Mouse (Mus musculus) heart, adult 2 months (tissue): ENCODE data around the gene Gtsf1. TPM values are rescaled to one million over a fixed set of nuclear protein-coding genes. Genes with fewer than 3 reads are reported as not detected.

ENCODE experiments used
- DNase-seq, 2 experiments: peaks; one replicate each; pipeline ENCODE4 v3.0.0; 2021
- H3K27ac ChIP-seq: fragments of 200-600 bp; 2 replicates; pipeline ENCODE4 v1.8.1; 2022
- H3K27me3 ChIP-seq: fragments of 200-500 bp; 2 replicates; pipeline ENCODE4 v1.6.1; 2012; ENCODE audit warnings: mild to moderate bottlenecking, low read length, inconsistent platforms, mixed read lengths; ENCODE audit not compliant: control insufficient read depth, insufficient read depth
- H3K36me3 ChIP-seq: fragments of 200-500 bp; 2 replicates; pipeline ENCODE4 v1.6.1; 2012; ENCODE audit warnings: low read length, inconsistent platforms; ENCODE audit not compliant: control insufficient read depth, insufficient read depth
- H3K4me1 ChIP-seq: fragments of 200-500 bp; 2 replicates; pipeline ENCODE4 v1.6.1; 2011; ENCODE audit warnings: low read length; ENCODE audit not compliant: control insufficient read depth, insufficient read depth
- H3K4me3 ChIP-seq: fragments of 200-600 bp; 2 replicates; pipeline ENCODE4 v1.8.1; 2022
- H3K79me2 ChIP-seq: fragments of 200-500 bp; replicated peaks from 2 replicates; pipeline ENCODE4 v1.6.1; 2012; ENCODE audit warnings: mild to moderate bottlenecking, inconsistent platforms, low read length, moderate library complexity, mixed read lengths; ENCODE audit not compliant: control insufficient read depth, insufficient read depth
- H3K9ac ChIP-seq: fragments of 200-500 bp; 2 replicates; pipeline ENCODE4 v1.6.1; 2012; ENCODE audit warnings: low read depth, mild to moderate bottlenecking, control low read depth, inconsistent platforms, low read length, mixed read lengths
- CTCF ChIP-seq: fragments of 200-600 bp; IDR thresholded peaks from 2 replicates; pipeline ENCODE4 v1.8.1; 2022; ENCODE audit warnings: antibody characterized with exemption, mild to moderate bottlenecking, moderate library complexity
- EP300 ChIP-seq: fragments of 200-500 bp; IDR thresholded peaks from 2 replicates; pipeline ENCODE4 v1.6.1; 2011; ENCODE audit warnings: low read depth, low read length, control low read depth; ENCODE audit not compliant: insufficient read depth
- POLR2A ChIP-seq: fragments of 200-500 bp; IDR thresholded peaks from 2 replicates; pipeline ENCODE4 v1.6.1; 2011; ENCODE audit warnings: mild to moderate bottlenecking, low read depth, low read length, control low read depth; ENCODE audit not compliant: insufficient read depth
- WGBS: fragments of 180-500 bp; shearing (Covaris S2); methylation state at CpG from one replicate; pipeline ENCODE4 v1.1.7; 2018; 5-methylcytosine and 5-hydroxymethylcytosine counted together
- intact Hi-C: fragments of 180-260 bp; cut with DNase I; formaldehyde crosslinking; loops from one replicate; pipeline ENCODE4 v1.15.1; 2025
- polyA plus RNA-seq: library from polyadenylated mRNA; depleted of rRNA; stranded (reverse); fragments of >200 nt; gene quantifications from 2 replicates; pipeline ENCODE4 v1.2.3, GENCODE M21; 2012; rRNA removed
- total RNA-seq, 2 experiments: library from RNA; stranded (reverse); gene quantifications; 2 replicates each; pipeline ENCODE4 v1.2.3; 2021

The Gtsf1 gene
- total and polyA plus RNA-seq, 3 experiments, result 0.51 TPM; not detected in 2

DNA sequence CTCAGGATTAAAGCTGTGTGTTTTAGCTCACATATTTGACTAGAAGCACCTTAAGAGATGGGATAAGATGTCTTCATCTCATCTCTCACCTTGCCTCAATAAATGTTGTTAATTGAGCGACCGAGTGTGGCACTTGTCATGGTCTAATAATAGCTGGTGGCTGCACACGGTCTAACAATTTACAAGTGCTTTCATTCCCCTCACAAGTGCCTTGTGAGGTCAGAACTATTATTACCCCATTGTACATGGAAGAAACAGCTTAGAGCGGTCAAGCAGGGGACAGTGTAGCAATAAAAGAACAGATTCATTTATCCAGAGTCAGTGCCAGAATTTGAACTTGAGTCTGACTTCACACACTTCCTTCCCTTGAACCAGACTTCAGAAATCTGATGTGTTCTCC lies 74.8 kb downstream of the Gtsf1 start:
- peak overlapping the region; percentile 93 for H3K27ac ChIP-seq
- H3K79me2 ChIP-seq, result no peaks in the 10 kb centered on the region; the same call in 1 of the 2 replicates
- intact Hi-C loops, result no loop called here
- peaks cover 18% of the 10 kb centered on the region for H3K36me3 ChIP-seq
- WGBS, result 24% methylated on average over 4 of the region's 4 CpGs
- H3K4me3 ChIP-seq, result no peak overlapping the region
- DNase-seq, result no peak
- no peaks in the 10 kb centered on the region for H3K27me3 ChIP-seq
- H3K9ac ChIP-seq, result no peak overlapping the region
- peaks cover 26% of the 10 kb centered on the region for H3K4me1 ChIP-seq
- no peak for TF ChIP-seq CTCF
- no peak for TF ChIP-seq EP300
- no peak for TF ChIP-seq POLR2A

DNA sequence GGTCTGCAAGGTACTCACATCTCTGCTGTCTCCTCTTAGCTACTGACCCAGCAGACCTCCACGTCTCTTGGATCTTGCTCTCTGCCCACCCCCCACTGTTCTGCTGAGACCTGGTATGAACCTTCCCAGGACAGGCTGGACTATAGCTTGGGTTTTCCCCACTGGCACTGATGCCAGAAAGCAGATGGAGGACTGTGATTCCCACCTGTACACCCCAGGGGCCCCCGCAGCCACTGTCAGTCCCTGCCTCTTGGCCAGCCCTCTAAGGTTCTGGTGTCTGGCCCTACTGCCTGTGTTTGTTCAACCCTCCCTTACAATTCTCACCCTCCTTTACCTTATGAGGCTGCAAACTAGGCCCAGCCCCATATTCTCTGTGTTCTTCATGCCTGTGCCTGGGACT lies 75.6 kb downstream of the Gtsf1 start:
- WGBS, result 67% methylated on average over 2 of the region's 2 CpGs
- intact Hi-C loops, result no loop called here
- peaks cover 15% of the 10 kb centered on the region for H3K36me3 ChIP-seq
- peaks cover 22% of the 10 kb centered on the region for H3K4me1 ChIP-seq
- H3K27me3 ChIP-seq, result no peaks in the 10 kb centered on the region
- H3K79me2 ChIP-seq, result no peaks in the 10 kb centered on the region; the same call in 1 of the 2 replicates
- no peak overlapping the region for H3K4me3 ChIP-seq
- H3K27ac ChIP-seq, result peak overlapping the region; percentile 93
- H3K9ac ChIP-seq, result no peak overlapping the region
- TF ChIP-seq CTCF, result no peak
- TF ChIP-seq POLR2A, result no peak
- TF ChIP-seq EP300, result no peak
- DNase-seq, result no peak

GRCm38 (mm10) chr15:103353511-103354256 lies 76.6 kb downstream of the Gtsf1 start:
- no peak for DNase-seq
- Histone ChIP-seq H3K27ac (peak overlapping the region; percentile 5; the same call in 1 of the 2 replicates), H3K36me3 (peaks cover 13% of the 10 kb centered on the region), H3K9ac (no peak overlapping the region), H3K79me2 (no peaks in the 10 kb centered on the region; the same call in 1 of the 2 replicates), H3K4me1 (peaks cover 15% of the 10 kb centered on the region), H3K27me3 (no peaks in the 10 kb centered on the region), H3K4me3 (no peak overlapping the region)
- intact Hi-C loops, result no loop called here
- WGBS, result 87% methylated on average over 11 of the region's 11 CpGs
- no peak for TF ChIP-seq EP300
- no peak for TF ChIP-seq CTCF
- no peak for TF ChIP-seq POLR2A

DNA sequence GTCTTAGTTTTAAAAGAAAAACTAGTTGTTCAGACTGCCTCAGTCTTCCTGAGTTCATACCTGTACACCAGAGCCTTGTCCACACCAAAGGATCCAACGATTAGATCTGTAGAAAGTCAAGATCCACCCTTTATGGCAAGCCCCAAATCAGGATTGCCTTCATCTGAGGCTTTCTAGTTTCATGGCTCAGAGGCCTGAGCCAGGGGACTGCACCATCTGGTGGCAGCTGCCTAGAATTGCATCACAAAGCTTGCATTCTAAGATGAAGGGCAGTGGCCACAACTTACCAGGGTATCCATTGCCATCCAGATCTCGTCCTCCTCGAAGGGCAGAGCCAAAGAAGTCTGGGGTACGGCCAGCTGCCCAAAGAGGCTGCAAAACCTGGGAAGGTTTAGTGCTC lies 77.4 kb downstream of the Gtsf1 start:
- Histone ChIP-seq H3K27me3 (no peaks in the 10 kb centered on the region), H3K27ac (peak overlapping the region; percentile 5; the same call in 1 of the 2 replicates), H3K79me2 (no peaks in the 10 kb centered on the region; the same call in 1 of the 2 replicates), H3K4me3 (no peak overlapping the region), H3K9ac (no peak overlapping the region), H3K36me3 (peaks cover 7% of the 10 kb centered on the region), H3K4me1 (peaks cover 10% of the 10 kb centered on the region)
- intact Hi-C loops, result no loop called here
- WGBS, result 28% methylated on average over 4 of the region's 4 CpGs
- peak; percentile 60 to 73 for DNase-seq
- no peak for TF ChIP-seq POLR2A
- peak; percentile 84; the same call in 1 of the 2 replicates for TF ChIP-seq EP300
- peak; percentile 97 for TF ChIP-seq CTCF

Other genes starting within 250 kb of the Gtsf1 start
- gene Cbx5, start 190.7 kb downstream of the Gtsf1 start, total RNA-seq, result 10 to 100 TPM; 56.5 to 57.0 TPM
- gene Cbx5, start 190.7 kb downstream of the Gtsf1 start, polyA plus RNA-seq, result 15.6 and 39.9 TPM in 2 replicates
- 100 to 1,000 TPM; 143 to 149 TPM for gene Hnrnpa1, start 190.0 kb downstream of the Gtsf1 start, total RNA-seq
- gene Hnrnpa1, start 190.0 kb downstream of the Gtsf1 start, polyA plus RNA-seq, result 59.4 and 109 TPM in 2 replicates
- 1 to 10 TPM in 1 of 2 experiments, under 1 TPM in 1; 0.86 to 2.0 TPM for gene Nfe2, start 172.1 kb downstream of the Gtsf1 start, total RNA-seq
- gene Nfe2, start 172.1 kb downstream of the Gtsf1 start, polyA plus RNA-seq, result 1.6 and 1.9 TPM in 2 replicates
- gene Copz1, start 157.8 kb downstream of the Gtsf1 start, total RNA-seq, result 10 to 100 TPM; 50.2 to 55.2 TPM
- gene Copz1, start 157.8 kb downstream of the Gtsf1 start, polyA plus RNA-seq, result 58.7 and 96.8 TPM in 2 replicates
- gene Gpr84, start 119.9 kb downstream of the Gtsf1 start, total RNA-seq, result not detected
- gene Gpr84, start 119.9 kb downstream of the Gtsf1 start, polyA plus RNA-seq, result 0.06 TPM in 1 of 2 replicates, not detected in the other
- gene Zfp385a, start 90.4 kb downstream of the Gtsf1 start, total RNA-seq, result 10 to 100 TPM; 10.1 to 10.4 TPM
- gene Zfp385a, start 90.4 kb downstream of the Gtsf1 start, polyA plus RNA-seq, result 7.3 and 12.0 TPM in 2 replicates
- 10 to 100 TPM; 36.4 to 36.7 TPM for gene Itga5, start 63.7 kb downstream of the Gtsf1 start, total RNA-seq
- 38.6 and 44.6 TPM in 2 replicates for gene Itga5, start 63.7 kb downstream of the Gtsf1 start, polyA plus RNA-seq
- not detected for gene Gtsf2, start 18.0 kb upstream of the Gtsf1 start, total RNA-seq
- not detected in 2 replicates for gene Gtsf2, start 18.0 kb upstream of the Gtsf1 start, polyA plus RNA-seq
- gene Nckap1l, start 23.3 kb upstream of the Gtsf1 start, total RNA-seq, result 1 to 10 TPM; 3.6 to 4.2 TPM
- gene Nckap1l, start 23.3 kb upstream of the Gtsf1 start, polyA plus RNA-seq, result 4.0 and 4.3 TPM in 2 replicates
- 1 to 10 TPM in 1 of 2 experiments, under 1 TPM in 1; 0.99 to 1.0 TPM for gene Pde1b, start 72.6 kb upstream of the Gtsf1 start, total RNA-seq
- gene Pde1b, start 72.6 kb upstream of the Gtsf1 start, polyA plus RNA-seq, result 2.2 and 2.8 TPM in 2 replicates
- 10 to 100 TPM in 1 of 2 experiments, 1 to 10 TPM in 1; 9.0 to 11.6 TPM for gene Ppp1r1a, start 107.5 kb upstream of the Gtsf1 start, total RNA-seq
- 3.2 and 5.7 TPM in 2 replicates for gene Ppp1r1a, start 107.5 kb upstream of the Gtsf1 start, polyA plus RNA-seq
- not detected for gene Glycam1, start 134.6 kb upstream of the Gtsf1 start, total RNA-seq
- not detected in 2 replicates for gene Glycam1, start 134.6 kb upstream of the Gtsf1 start, polyA plus RNA-seq